Mouse (Mus musculus) cerebellum, adult 2 months (tissue): ENCODE results near the gene Orai2. TPM values are rescaled to one million over a fixed set of nuclear protein-coding genes. Genes with fewer than 3 reads are reported as not detected.
A peak's percentile ranks its signal among the peaks of the same experiment; 100 is the strongest.

Experiments used
- DNase-seq, 2 experiments: peaks; one replicate each; pipeline ENCODE4 v3.0.0; 2021
- H3K27ac ChIP-seq: fragments of 200-500 bp; 2 replicates; pipeline ENCODE4 v1.5.1; 2012; ENCODE audit warnings: low read length, control low read depth, inconsistent platforms; ENCODE audit not compliant: insufficient read depth
- H3K27me3 ChIP-seq: fragments of 200-500 bp; 2 replicates; pipeline ENCODE4 v1.6.1; 2012; ENCODE audit warnings: inconsistent platforms, mild to moderate bottlenecking, low read length, moderate library complexity; ENCODE audit not compliant: control insufficient read depth, insufficient read depth
- H3K4me1 ChIP-seq: fragments of 200-500 bp; 2 replicates; pipeline ENCODE4 v1.6.1; 2011; ENCODE audit warnings: low read length; ENCODE audit not compliant: control insufficient read depth, insufficient read depth
- H3K4me3 ChIP-seq: fragments of 200-500 bp; replicated peaks from 2 replicates; pipeline ENCODE3; 2011; ENCODE audit warnings: mild to moderate bottlenecking, low read depth, low read length, control low read depth; ENCODE audit not compliant: insufficient read depth
- CTCF ChIP-seq: fragments of 200-500 bp; IDR thresholded peaks from 2 replicates; pipeline ENCODE4 v1.5.1; 2011; ENCODE audit warnings: low read depth, mild to moderate bottlenecking, control low read depth, low read length, moderate library complexity, borderline replicate concordance; ENCODE audit not compliant: insufficient read depth
- POLR2A ChIP-seq: fragments of 200-500 bp; IDR thresholded peaks from 2 replicates; pipeline ENCODE4 v1.6.1; 2011; ENCODE audit warnings: low read length, control low read depth, borderline replicate concordance; ENCODE audit not compliant: insufficient read depth
- WGBS: fragments of 180-500 bp; shearing (Covaris S2); methylation state at CpG from one replicate; pipeline ENCODE4 v1.1.7; 2018; 5-methylcytosine and 5-hydroxymethylcytosine counted together
- polyA plus RNA-seq: library from polyadenylated mRNA; depleted of rRNA; stranded (reverse); fragments of >200 nt; gene quantifications from 2 replicates; pipeline ENCODE4 v1.2.3, GENCODE M21; 2012

Orai2 gene
- polyA plus RNA-seq, 1 experiment: 64.9 TPM

GRCm38 (mm10) chr5:136182830-136183229, 12.3 kb upstream of the Orai2 start:
- H3K4me1 ChIP-seq: no peaks in the 10 kb centered on the region; the same call in 1 of the 2 replicates
- WGBS: 95% methylated on average over 4 of the region's 4 CpGs
- no peak for DNase-seq
- no peak overlapping the region for H3K4me3 ChIP-seq
- no peak overlapping the region for H3K27ac ChIP-seq
- no peaks in the 10 kb centered on the region for H3K27me3 ChIP-seq
- TF ChIP-seq POLR2A (no peak), CTCF (no peak)

- TF ChIP-seq CTCF (no peak), POLR2A (no peak)
- 80% methylated on average over 6 of the region's 6 CpGs for WGBS
- Histone ChIP-seq H3K27ac (no peak overlapping the region), H3K27me3 (no peaks in the 10 kb centered on the region), H3K4me3 (no peak overlapping the region), H3K4me1 (no peaks in the 10 kb centered on the region; the same call in 1 of the 2 replicates)
- no peak for DNase-seq
These were observed 11.5 kb upstream of the Orai2 start for GRCm38 (mm10) chr5:136182049-136182448.

- Histone ChIP-seq H3K4me1 (no peaks in the 10 kb centered on the region), H3K27me3 (no peaks in the 10 kb centered on the region), H3K4me3 (no peak overlapping the region), H3K27ac (no peak overlapping the region)
- WGBS: 86% methylated on average over 6 of the region's 6 CpGs
- no peak for DNase-seq
- TF ChIP-seq CTCF (no peak), POLR2A (no peak)
These were observed 10.7 kb upstream of the Orai2 start for GRCm38 (mm10) chr5:136181197-136181596.

GRCm38 (mm10) chr5:136179594-136179993, 9.1 kb upstream of the Orai2 start:
- no peak for DNase-seq
- 76% methylated on average over 5 of the region's 5 CpGs for WGBS
- Histone ChIP-seq H3K4me3 (no peak overlapping the region), H3K27me3 (no peaks in the 10 kb centered on the region), H3K4me1 (no peaks in the 10 kb centered on the region), H3K27ac (no peak overlapping the region)
- TF ChIP-seq CTCF (no peak), POLR2A (no peak)

GRCm38 (mm10) chr5:136173606-136174463, 3.3 kb upstream of the Orai2 start:
- Histone ChIP-seq H3K27ac (no peak overlapping the region), H3K4me3 (no peak overlapping the region), H3K27me3 (no peaks in the 10 kb centered on the region), H3K4me1 (peaks cover 10% of the 10 kb centered on the region)
- no peak for TF ChIP-seq CTCF
- no peak for TF ChIP-seq POLR2A
- peak; percentile 71 to 73 for DNase-seq
- WGBS: 7% methylated on average over 9 of the region's 9 CpGs

- WGBS: 85% methylated on average over 9 of the region's 9 CpGs
- no peak for DNase-seq
- Histone ChIP-seq H3K27me3 (no peaks in the 10 kb centered on the region), H3K4me3 (no peak overlapping the region), H3K4me1 (peaks cover 10% of the 10 kb centered on the region), H3K27ac (no peak overlapping the region)
- TF ChIP-seq CTCF (no peak), POLR2A (no peak)
These were observed 2.4 kb upstream of the Orai2 start for GRCm38 (mm10) chr5:136172939-136173338.

GRCm38 (mm10) chr5:136171363-136172341, 1.1 kb upstream of the Orai2 start:
- Histone ChIP-seq H3K27ac (no peak overlapping the region), H3K27me3 (no peaks in the 10 kb centered on the region), H3K4me1 (peaks cover 10% of the 10 kb centered on the region), H3K4me3 (peak overlapping the region; percentile 98)
- no peak for TF ChIP-seq CTCF
- TF ChIP-seq POLR2A: no peak
- 23% methylated on average over 17 of the region's 17 CpGs for WGBS
- DNase-seq: no peak
